Mouse (Mus musculus) c-Kit-negative CD71-positive TER-119-positive erythroid progenitor cells, embryonic 14.5 days (primary cell): ENCODE data around the gene Osbpl6.

Source experiments
- DNase-seq: peaks from one replicate; pipeline ENCODE4 v3.0.0-alpha.2; 2013; ENCODE audit warnings: low read depth, low spot score

Osbpl6 gene

GRCm38 (mm10) chr2:76498891-76499290 lies 92.6 kb downstream of the Osbpl6 start:
- DNase-seq: no peak

GRCm38 (mm10) chr2:76504122-76504839 lies 98.0 kb downstream of the Osbpl6 start:
- no peak for DNase-seq

GRCm38 (mm10) chr2:76504989-76505388 lies 98.7 kb downstream of the Osbpl6 start:
- DNase-seq: no peak

GRCm38 (mm10) chr2:76511281-76511721 lies 105.0 kb downstream of the Osbpl6 start:
- DNase-seq: no peak

GRCm38 (mm10) chr2:76512133-76512532 lies 105.8 kb downstream of the Osbpl6 start:
- no peak for DNase-seq

GRCm38 (mm10) chr2:76512888-76513287 lies 106.6 kb downstream of the Osbpl6 start:
- DNase-seq: no peak

GRCm38 (mm10) chr2:76513296-76513695 lies 107.0 kb downstream of the Osbpl6 start:
- no peak for DNase-seq

GRCm38 (mm10) chr2:76517471-76517870 lies 111.2 kb downstream of the Osbpl6 start:
- no peak for DNase-seq

GRCm38 (mm10) chr2:76518407-76519063 lies 112.2 kb downstream of the Osbpl6 start:
- DNase-seq: no peak

GRCm38 (mm10) chr2:76521585-76521984 lies 115.3 kb downstream of the Osbpl6 start:
- DNase-seq: no peak

- DNase-seq: no peak
Measured at GRCm38 (mm10) chr2:76524451-76524850, 118.1 kb downstream of the Osbpl6 start.

- no peak for DNase-seq
Measured at GRCm38 (mm10) chr2:76525645-76526044, 119.3 kb downstream of the Osbpl6 start.

GRCm38 (mm10) chr2:76532490-76533126 lies 126.3 kb downstream of the Osbpl6 start:
- no peak for DNase-seq

GRCm38 (mm10) chr2:76534932-76535331 lies 128.6 kb downstream of the Osbpl6 start:
- no peak for DNase-seq

GRCm38 (mm10) chr2:76541900-76542299 lies 135.6 kb downstream of the Osbpl6 start:
- DNase-seq: no peak

GRCm38 (mm10) chr2:76542921-76543320 lies 136.6 kb downstream of the Osbpl6 start:
- DNase-seq: no peak

- no peak for DNase-seq
Measured at GRCm38 (mm10) chr2:76545539-76545938, 139.2 kb downstream of the Osbpl6 start.

GRCm38 (mm10) chr2:76548171-76548570 lies 141.9 kb downstream of the Osbpl6 start:
- no peak for DNase-seq

- DNase-seq: no peak
Measured at GRCm38 (mm10) chr2:76548836-76549235, 142.5 kb downstream of the Osbpl6 start.

- no peak for DNase-seq
Measured at GRCm38 (mm10) chr2:76549316-76549715, 143.0 kb downstream of the Osbpl6 start.

GRCm38 (mm10) chr2:76555852-76556558 lies 149.7 kb downstream of the Osbpl6 start:
- no peak for DNase-seq

- no peak for DNase-seq
Measured at GRCm38 (mm10) chr2:76560146-76560545, 153.8 kb downstream of the Osbpl6 start.
